Mouse (Mus musculus) thymus, adult 18-20 months (tissue): ENCODE measurements at regions not wholly inside any gene's neighbourhood (a gene's known extent, or its start where the extent isn't known, plus 50 kb on each side); places are given as distances from the start of the nearest gene placed in this dataset.

ENCODE experiments used
- DNase-seq, 2 experiments: peaks; one replicate each; pipeline ENCODE4 v3.0.0; 2022; ENCODE audit warnings: mixed read lengths in 2 of 2

DNA sequence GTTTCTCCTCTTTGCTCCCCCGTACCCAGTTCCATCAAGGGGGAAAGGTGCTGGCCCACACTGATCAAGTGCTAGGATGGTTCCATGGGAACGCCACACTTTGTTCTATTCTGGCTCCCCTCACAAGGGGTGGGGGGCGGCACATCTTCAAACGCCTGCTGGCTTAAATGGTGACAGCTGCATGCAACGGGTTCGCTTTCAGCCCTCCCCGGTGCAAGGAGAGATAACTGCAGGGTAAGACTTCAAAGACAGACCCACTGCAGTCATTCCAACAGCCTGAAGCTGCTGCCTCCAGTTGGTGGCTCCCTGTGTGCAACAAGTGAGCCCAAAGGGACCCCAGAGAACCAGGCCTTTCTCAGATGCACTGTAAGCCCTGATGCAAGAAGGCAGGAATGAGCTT lies 173.9 kb upstream of the Lef1 start:
- peak; percentile 78 to 86 for DNase-seq

- peak in 1 of 2 experiments; percentile 45 for DNase-seq
These were observed 174.3 kb upstream of the Lef1 start for GRCm38 (mm10) chr3:130935926-130936315.

- DNase-seq, result no peak
These were observed 174.9 kb upstream of the Lef1 start for GRCm38 (mm10) chr3:130935302-130935925.

- DNase-seq, result no peak
These were observed 177.5 kb upstream of the Lef1 start for GRCm38 (mm10) chr3:130932723-130933122.

GRCm38 (mm10) chr3:130932226-130932625 lies 178.0 kb upstream of the Lef1 start:
- DNase-seq, result peak in 1 of 2 experiments; percentile 38

DNA sequence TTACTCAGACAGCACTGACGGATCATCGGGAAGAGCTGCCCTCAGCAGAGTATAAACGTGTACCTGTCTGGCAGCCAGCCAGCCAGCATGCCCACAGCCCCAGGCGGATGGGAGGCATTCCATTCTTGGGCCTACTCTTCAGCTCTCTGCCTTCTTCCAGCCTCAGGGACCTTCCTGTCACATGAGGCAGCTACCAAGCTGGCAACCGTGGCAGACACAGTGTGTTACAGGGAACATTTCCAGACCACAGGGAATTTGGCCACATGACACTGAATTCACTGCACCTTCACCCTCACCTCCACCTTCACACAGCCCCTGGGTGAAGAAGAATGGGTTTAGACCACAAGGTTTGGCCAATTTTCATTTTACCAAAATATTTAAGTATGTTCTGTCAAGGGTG lies 185.3 kb upstream of the Lef1 start:
- DNase-seq, result no peak

- DNase-seq, result no peak
These were observed 186.7 kb upstream of the Lef1 start for GRCm38 (mm10) chr3:130923615-130923958.

DNA sequence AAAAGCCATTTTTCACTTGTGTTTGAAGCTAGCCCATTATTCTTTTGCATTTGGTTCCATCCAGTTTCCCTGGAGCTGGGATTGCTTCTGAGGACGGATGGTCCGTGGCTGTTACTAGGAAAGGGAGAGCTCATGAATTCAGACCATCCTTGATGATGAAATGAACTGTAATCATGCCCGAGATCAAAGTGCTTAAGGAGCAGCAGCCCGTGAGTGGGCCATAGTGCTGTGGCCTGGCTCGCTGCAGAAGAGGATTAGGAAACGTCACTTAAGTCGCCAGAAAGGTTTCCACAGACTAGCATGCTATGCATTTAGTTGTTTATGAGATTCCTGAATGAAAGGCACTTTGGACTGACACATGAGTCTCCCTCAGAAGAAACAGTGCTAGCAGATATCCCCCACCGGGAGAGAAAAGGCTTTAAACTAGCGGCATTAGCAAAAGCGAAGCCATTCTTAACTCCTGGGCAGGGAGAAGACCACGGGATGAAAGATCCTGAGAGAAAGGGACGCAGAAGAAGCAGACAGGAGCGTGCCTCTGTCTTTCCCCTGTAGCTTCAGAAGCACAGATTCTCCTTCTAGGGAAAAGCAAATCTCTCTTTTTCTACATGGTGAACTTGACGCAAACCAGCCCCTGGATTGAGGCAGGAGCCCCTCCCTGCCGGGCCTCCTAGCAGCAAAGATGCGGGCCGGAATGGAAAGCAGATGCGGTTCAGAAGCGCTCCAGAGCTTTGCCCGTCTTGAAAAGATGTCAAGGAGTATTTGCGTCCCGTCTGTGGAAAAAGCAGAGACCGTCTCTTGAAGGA lies 187.3 kb upstream of the Lef1 start:
- no peak for DNase-seq

DNA sequence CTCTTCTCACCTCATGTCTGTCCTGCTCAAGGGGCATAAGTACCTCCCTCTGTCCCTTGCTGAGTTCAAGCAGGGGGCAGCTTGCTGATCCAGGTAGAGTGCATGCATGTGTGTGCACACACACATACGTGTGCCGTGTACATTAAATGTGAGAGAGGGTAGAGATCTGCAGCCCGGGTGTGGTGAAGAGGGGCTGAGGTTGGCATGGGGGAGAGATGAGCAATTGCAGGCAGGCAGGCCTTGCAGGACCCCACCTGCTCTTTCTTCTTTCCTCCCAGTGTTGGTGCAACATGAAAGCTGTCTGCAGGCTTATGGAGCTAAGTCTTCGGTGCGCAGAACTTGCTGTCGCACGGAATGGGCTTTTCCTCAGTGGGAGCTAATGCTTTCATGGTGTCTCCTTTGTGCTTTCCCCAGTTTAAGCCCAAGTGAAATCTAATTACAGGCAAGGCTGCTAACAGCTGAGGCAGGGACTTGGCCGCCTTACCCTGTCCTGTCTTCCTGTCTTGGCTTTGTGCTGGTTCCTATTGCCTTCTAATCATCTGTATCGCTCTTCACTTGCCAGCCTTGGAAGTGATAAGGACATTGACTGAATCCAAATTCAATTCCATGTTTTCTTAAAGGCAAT lies 188.5 kb upstream of the Lef1 start:
- DNase-seq, result no peak

DNA sequence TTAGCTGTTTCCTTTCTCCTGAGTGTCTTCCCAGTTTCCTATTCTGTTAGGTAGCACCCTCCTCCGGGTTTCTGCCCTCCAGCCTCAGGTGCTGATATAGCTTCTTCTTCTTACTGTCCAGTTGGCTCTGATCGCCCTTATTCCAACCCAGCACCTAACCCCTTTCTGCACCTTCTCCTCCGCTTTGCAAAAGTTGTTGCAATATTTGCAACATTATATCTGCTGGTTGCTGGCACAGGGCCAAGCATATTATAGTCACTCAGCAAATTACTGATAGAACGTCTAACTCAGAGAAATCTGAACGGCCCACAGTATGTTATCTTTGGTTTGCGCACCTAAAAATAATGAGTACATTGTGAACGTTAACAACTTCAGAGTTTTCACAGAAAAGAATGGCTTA lies 183.6 kb upstream of the Rpl34 start:
- no peak for DNase-seq

- peak in 1 of 2 experiments; percentile 49 for DNase-seq
These were observed 174.9 kb upstream of the Rpl34 start for GRCm38 (mm10) chr3:130905101-130905500.

DNA sequence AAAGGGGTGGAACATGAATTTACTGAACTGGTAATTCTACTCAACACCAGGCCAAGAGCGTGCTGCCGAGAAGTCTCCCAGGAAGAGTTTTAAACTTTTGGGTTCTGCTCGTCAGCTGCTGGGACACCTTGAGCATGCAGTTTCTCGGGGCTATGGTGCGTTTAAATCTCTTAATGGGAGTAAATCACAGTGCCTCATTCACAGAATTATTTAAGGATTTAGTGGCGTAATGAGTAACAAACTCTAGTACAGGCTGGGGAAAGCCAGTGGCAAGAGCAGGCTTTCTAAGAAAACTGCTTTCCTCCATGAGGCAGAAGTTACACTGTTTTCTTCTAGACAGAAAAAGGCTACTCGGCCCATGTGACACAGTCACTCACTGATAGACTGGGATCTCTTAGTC lies 173.1 kb upstream of the Rpl34 start:
- no peak for DNase-seq

GRCm38 (mm10) chr3:130902376-130902775 lies 172.2 kb upstream of the Rpl34 start:
- DNase-seq, result no peak

DNA sequence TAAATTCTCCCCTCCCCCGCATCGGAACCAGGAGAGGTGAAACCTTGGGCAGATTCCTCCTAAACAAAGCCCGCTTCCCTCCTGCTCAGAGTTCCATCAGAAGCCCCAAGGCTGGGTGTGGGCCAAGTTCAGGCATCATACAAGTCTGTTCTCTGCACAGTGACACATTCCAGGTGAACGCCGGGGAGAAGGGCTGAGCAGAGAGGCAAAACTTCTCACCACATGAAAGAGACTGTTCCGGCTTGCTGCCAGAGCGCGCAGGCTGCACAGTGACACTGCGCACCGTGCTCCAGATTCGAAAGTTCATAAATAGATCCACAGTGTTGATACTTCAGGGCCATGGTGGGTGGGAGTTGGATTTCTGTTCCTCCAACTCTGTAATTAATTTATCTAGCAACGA lies 171.1 kb upstream of the Rpl34 start:
- DNase-seq, result peak; percentile 73 to 82

- no peak for DNase-seq
These were observed 170.6 kb upstream of the Rpl34 start for GRCm38 (mm10) chr3:130900846-130901245.

DNA sequence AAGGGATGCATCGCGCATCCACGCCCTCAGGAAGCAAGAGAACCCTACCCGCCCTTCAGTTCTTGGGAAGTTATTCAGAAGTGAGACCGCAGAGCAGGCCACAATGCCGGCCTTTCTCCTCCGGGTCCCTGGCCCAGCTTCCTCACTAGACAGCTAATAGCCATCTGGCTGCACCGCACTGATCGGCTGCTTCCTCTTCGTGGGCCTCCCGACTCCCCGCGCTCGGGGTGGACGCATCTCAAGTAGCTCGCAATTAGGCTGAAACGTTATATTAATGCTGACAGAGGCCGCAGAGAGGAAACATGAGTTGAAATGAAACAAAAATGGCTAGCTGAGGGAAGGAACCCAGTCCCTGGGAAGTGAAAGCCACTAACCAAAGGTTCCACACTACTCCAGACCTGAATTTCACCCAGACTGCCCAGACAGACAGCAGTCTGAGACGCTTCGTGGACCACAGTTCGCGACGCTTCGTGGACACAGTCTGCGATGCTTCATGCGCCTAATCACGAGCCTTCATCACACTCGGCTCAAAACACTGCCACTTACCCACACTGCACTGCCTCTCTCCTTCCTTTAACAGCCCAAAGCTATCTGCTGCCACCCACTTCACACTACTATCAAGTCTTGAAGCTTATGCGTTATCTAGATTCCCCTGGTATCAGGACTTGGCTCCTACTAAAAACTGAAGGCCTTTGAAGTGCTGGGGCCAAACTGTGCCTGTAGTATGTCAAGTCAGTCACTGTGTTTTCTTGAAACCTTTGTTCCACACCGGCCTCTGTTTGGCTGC lies 170.0 kb upstream of the Rpl34 start:
- DNase-seq, result no peak

DNA sequence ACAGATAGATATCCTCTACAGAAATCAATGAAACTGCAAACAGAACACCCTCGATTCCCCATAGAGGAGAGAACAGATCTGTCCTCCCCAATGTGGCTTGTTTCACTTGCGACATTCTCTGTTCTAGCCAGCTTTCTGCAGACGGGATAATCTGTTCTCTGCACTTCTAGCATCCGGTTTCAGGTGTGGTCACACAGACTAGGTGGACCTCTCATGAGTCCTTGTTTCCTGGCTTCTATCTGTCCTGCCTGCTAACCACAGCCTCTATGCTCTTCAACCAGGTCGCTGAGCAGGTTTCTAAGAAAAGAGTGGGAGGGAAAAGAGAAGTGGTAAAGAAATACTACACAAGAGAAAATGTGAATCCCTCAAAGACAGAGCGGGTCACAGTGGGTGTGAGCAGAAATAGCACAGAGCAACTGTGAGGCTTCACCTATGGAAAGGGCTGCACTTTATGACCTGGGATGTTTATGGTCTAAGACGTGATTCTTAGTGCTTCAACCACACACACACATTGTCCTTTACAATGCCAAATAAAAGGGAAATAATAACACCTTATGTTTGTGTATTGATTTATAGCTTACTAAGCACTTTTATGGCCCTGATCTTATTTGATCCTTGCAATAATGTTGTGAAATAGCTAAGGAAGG lies 164.1 kb upstream of the Rpl34 start:
- no peak for DNase-seq

GRCm38 (mm10) chr3:130891310-130891709 lies 161.1 kb upstream of the Rpl34 start:
- no peak for DNase-seq

DNA sequence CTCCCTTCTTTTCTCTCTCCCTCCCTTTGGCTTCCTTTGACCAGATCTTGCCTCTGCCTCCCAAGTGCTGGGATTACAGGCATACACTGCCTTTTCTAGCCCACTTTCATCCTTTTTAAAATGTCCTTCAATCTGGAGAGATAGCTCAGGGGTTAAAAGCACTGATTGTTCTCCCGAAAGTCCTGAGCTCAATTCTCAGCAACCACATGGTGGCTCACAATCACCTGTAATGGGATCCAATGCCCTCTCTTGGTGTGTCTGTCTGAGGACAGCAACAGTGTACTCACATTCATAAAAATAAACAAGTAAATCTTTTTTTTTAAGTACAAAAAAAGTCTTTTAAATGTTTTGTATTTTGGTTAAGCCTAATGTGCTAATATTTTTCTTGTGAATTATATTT lies 158.4 kb upstream of the Rpl34 start:
- peak in 1 of 2 experiments; percentile 44 for DNase-seq

GRCm38 (mm10) chr3:130887540-130888312 lies 157.5 kb upstream of the Rpl34 start:
- DNase-seq, result no peak

DNA sequence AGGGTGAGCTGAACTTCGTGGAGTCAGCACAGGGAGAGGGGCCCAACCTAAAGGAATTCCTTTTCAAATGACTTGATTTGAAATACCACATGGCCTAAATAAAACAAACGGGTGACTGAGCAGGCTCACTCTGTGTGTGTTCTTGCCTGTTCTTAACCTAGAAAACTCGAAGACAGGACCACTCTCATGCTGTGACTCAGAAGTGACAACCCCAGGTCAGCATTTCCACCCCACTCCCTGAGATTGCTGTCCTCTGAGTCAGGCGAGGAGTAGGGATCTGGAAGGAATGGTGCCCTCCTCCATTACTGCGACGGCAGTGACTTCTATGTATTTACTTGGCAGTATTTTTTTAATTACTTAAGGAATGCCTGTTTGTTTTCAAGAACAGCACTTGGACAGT lies 155.8 kb upstream of the Rpl34 start:
- DNase-seq, result no peak

DNA sequence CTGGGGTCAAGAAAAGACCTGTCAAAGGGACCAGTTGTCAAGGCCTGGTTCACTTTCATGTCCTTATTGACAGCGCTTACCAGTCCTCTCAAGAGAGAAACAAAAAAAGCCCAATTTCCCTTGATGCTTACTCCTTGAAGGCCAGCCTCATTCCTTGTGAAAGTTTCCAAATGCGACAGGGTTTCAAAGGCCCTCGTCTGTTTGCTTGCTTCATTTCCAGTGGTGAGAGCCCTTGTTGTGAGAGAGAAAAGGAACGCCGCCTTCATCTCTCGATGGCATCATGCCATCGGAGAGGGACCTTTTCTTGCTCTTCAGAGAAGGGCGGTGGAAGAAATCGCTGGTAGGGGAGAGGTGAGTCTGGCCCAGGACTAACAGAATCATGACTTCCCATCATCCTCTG lies 154.2 kb upstream of the Rpl34 start:
- no peak for DNase-seq
